Mouse (Mus musculus): ENCODE measurements at regions not wholly inside any gene's neighbourhood (a gene's known extent, or its start where the extent isn't known, plus 50 kb on each side); places are given as distances from the start of the nearest gene placed in this dataset.

DNA sequence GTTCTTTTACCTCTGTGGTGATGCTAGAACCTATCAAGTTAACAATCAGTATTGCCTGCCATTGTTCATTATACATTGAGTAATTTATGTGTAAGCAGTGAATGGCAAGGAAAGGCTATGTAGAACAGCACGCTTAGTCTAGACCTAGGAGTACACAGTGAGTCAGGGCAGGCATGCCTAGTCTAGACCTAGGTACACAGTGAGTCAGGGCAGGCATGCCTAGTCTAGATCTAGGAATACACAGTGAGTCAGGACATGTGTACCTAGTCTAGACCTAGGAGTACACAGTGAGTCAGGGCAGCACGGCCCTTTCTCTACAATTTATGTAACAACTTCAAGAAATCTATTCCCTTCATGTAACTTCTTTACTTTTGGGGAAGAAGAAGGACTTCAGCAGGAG lies 347.2 kb downstream of the Tmem232 start:
- 81% methylated on average over 2 of the region's 2 CpGs for WGBS (ENCODE audit: insufficient replicate concordance)
- Histone ChIP-seq H3K4me1 (ENCODE audit: control insufficient read depth, insufficient read depth, low read length) (peaks cover 12% of the 10 kb centered on the region), H3K4me2 (no peak overlapping the region), H3K27ac (ENCODE audit: low read depth, low read length) (no peak overlapping the region), H3K36me3 (ENCODE audit: control insufficient read depth, insufficient read depth, low read length) (no peaks in the 10 kb centered on the region), H3K9me3 (replicated peaks; ENCODE audit: control insufficient read depth, low read length) (no peaks in the 10 kb centered on the region), H3K9ac (ENCODE audit: low read depth, low read length) (no peak overlapping the region), H3K4me3 (ENCODE audit: low read depth, low read length) (no peak overlapping the region), H3K27me3 (ENCODE audit: control insufficient read depth, insufficient read depth, low read length) (no peaks in the 10 kb centered on the region)
- ATAC-seq (replicated peaks; ENCODE audit: insufficient number of reproducible peaks, low FRiP score, low TSS enrichment) = no peak

DNA sequence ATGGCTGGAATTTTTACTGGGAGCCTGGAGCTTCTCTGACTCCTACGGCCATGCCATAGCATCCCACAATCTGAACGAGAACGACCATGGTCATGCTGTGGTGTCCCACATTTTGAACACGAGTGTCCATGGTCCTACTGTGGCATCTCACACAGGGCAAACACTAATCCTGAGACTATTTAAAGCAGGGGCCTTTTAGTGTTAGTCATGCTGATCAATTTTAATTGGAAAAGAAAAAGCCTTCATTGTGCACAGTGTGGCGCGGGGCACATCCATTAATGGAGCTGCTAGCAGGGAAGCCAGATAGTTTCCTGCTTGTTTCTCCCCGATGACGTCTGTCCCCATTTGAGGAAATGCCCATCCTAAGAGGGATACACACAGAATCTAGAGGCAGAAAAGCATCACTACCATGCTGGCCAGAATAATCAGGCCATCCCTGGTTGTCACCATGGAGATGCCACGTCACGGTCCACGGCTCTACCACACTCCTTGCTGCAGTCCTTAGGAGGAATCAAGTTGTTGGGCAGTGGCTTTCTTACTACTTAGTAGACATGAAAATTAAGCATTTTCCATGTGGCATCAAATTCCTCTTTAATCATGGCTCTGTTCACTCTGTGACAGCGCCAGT lies 348.0 kb downstream of the Tmem232 start:
- no peak for ATAC-seq (replicated peaks; ENCODE audit: insufficient number of reproducible peaks, low FRiP score, low TSS enrichment)
- WGBS (ENCODE audit: insufficient replicate concordance) = 71% methylated on average over 12 of the region's 12 CpGs
- H3K27me3 ChIP-seq (ENCODE audit: control insufficient read depth, insufficient read depth, low read length) = no peaks in the 10 kb centered on the region

DNA sequence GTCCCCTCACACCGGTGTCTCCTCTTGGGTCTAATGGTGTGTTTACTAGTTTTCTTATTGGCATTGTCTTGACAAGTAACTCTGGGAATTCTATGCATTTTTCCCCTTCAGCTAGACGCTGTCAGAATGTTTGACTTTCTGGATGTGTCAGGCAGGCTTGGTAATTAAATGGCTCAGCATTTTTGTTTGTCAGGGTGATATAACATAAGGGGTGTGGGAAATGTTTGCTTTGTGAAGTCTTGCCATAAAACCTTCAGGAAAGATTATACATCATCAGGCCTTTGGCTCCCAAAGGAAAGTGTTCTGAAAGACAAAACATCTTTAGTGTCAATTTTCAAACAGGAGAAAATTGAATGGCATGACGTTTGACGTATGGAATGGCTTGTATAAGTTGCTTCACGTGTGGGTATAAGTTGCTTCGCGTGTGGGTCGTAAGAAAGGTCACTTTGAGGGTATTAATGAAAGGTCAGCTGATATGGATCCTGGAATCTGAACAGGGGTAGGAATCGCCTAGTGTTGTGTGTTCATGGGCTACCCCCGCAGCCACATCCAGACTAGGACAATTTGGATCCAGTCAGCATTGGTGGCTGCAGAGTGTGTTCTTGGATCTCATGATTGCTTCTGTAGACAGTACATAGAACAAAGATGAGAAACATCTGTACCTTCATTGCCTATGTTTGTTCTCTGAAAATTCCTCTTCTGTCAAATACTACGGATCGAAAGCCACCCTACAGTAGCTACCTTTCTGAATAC lies 349.6 kb downstream of the Tmem232 start:
- Histone ChIP-seq H3K27me3 (ENCODE audit: control insufficient read depth, insufficient read depth, low read length) (no peaks in the 10 kb centered on the region), H3K4me3 (ENCODE audit: low read depth, low read length) (no peak overlapping the region), H3K4me1 (ENCODE audit: control insufficient read depth, insufficient read depth, low read length) (peaks cover 12% of the 10 kb centered on the region), H3K36me3 (ENCODE audit: control insufficient read depth, insufficient read depth, low read length) (no peaks in the 10 kb centered on the region), H3K9me3 (replicated peaks; ENCODE audit: control insufficient read depth, low read length) (no peaks in the 10 kb centered on the region), H3K4me2 (no peak overlapping the region), H3K9ac (ENCODE audit: low read depth, low read length) (no peak overlapping the region), H3K27ac (ENCODE audit: low read depth, low read length) (no peak overlapping the region)
- 64% methylated on average over 12 of the region's 12 CpGs for WGBS (ENCODE audit: insufficient replicate concordance)
- no peak for ATAC-seq (replicated peaks; ENCODE audit: insufficient number of reproducible peaks, low FRiP score, low TSS enrichment)

More for the DNA sequence above, 348.0 kb downstream of the Tmem232 start:
- Histone ChIP-seq H3K9ac (ENCODE audit: low read depth, low read length) (no peak overlapping the region), H3K4me3 (ENCODE audit: low read depth, low read length) (no peak overlapping the region), H3K4me2 (no peak overlapping the region), H3K36me3 (ENCODE audit: control insufficient read depth, insufficient read depth, low read length) (no peaks in the 10 kb centered on the region), H3K9me3 (replicated peaks; ENCODE audit: control insufficient read depth, low read length) (no peaks in the 10 kb centered on the region), H3K4me1 (ENCODE audit: control insufficient read depth, insufficient read depth, low read length) (peaks cover 12% of the 10 kb centered on the region), H3K27ac (ENCODE audit: low read depth, low read length) (no peak overlapping the region)

GRCm38 (mm10) chr17:65181164-65181563 lies 345.3 kb upstream of the 4930583I09Rik start:
- Histone ChIP-seq H3K4me2 (no peak overlapping the region), H3K4me1 (ENCODE audit: control insufficient read depth, insufficient read depth, low read length) (no peaks in the 10 kb centered on the region), H3K4me3 (ENCODE audit: low read depth, low read length) (no peak overlapping the region), H3K27me3 (ENCODE audit: control insufficient read depth, insufficient read depth, low read length) (no peaks in the 10 kb centered on the region), H3K27ac (ENCODE audit: low read depth, low read length) (no peak overlapping the region), H3K9me3 (replicated peaks; ENCODE audit: control insufficient read depth, low read length) (no peaks in the 10 kb centered on the region), H3K9ac (ENCODE audit: low read depth, low read length) (no peak overlapping the region), H3K36me3 (ENCODE audit: control insufficient read depth, insufficient read depth, low read length) (no peaks in the 10 kb centered on the region)
- no peak for ATAC-seq (replicated peaks; ENCODE audit: insufficient number of reproducible peaks, low FRiP score, low TSS enrichment)
- 68% methylated on average over 4 of the region's 4 CpGs for WGBS (ENCODE audit: insufficient replicate concordance)

- H3K36me3 ChIP-seq (ENCODE audit: control insufficient read depth, insufficient read depth, low read length) = no peaks in the 10 kb centered on the region
- no peak overlapping the region for H3K27ac ChIP-seq (ENCODE audit: low read depth, low read length)
- H3K9me3 ChIP-seq (replicated peaks; ENCODE audit: control insufficient read depth, low read length) = no peaks in the 10 kb centered on the region
- no peak overlapping the region for H3K9ac ChIP-seq (ENCODE audit: low read depth, low read length)
- H3K27me3 ChIP-seq (ENCODE audit: control insufficient read depth, insufficient read depth, low read length) = no peaks in the 10 kb centered on the region
- ATAC-seq (replicated peaks; ENCODE audit: insufficient number of reproducible peaks, low FRiP score, low TSS enrichment) = no peak
- no peaks in the 10 kb centered on the region for H3K4me1 ChIP-seq (ENCODE audit: control insufficient read depth, insufficient read depth, low read length)
- no peak overlapping the region for H3K4me2 ChIP-seq
- WGBS (ENCODE audit: insufficient replicate concordance) = 77% methylated on average over 4 of the region's 4 CpGs
- H3K4me3 ChIP-seq (ENCODE audit: low read depth, low read length) = no peak overlapping the region
Measured at GRCm38 (mm10) chr17:65175770-65176169, 339.9 kb upstream of the 4930583I09Rik start.

DNA sequence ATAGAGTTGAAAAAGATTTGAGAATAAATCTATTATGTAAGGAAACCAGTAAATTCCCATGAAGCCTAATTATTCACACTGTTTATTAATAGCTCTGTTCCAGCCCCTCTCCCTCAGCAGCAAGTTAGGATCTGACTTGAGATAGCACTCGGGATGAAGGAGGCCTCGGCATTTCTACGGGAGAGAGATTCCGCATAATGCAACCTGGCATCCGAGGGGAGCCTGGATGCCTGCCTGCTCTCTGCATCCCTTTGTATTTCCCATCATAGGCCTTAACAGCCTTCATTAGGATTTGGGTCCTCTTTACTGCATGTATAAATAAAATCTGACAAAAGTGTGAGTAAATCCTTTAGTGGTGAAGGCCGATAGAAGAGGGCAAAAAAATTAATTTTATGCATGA lies 338.2 kb upstream of the 4930583I09Rik start:
- Histone ChIP-seq H3K4me1 (ENCODE audit: control insufficient read depth, insufficient read depth, low read length) (no peaks in the 10 kb centered on the region), H3K36me3 (ENCODE audit: control insufficient read depth, insufficient read depth, low read length) (no peaks in the 10 kb centered on the region), H3K9ac (ENCODE audit: low read depth, low read length) (no peak overlapping the region), H3K4me2 (no peak overlapping the region), H3K9me3 (replicated peaks; ENCODE audit: control insufficient read depth, low read length) (no peaks in the 10 kb centered on the region), H3K27me3 (ENCODE audit: control insufficient read depth, insufficient read depth, low read length) (no peaks in the 10 kb centered on the region), H3K4me3 (ENCODE audit: low read depth, low read length) (no peak overlapping the region), H3K27ac (ENCODE audit: low read depth, low read length) (no peak overlapping the region)
- 81% methylated on average over 6 of the region's 6 CpGs for WGBS (ENCODE audit: insufficient replicate concordance)
- ATAC-seq (replicated peaks; ENCODE audit: insufficient number of reproducible peaks, low FRiP score, low TSS enrichment) = no peak

GRCm38 (mm10) chr17:65173236-65173635 lies 337.4 kb upstream of the 4930583I09Rik start:
- no peak overlapping the region for H3K27ac ChIP-seq (ENCODE audit: low read depth, low read length)
- ATAC-seq (replicated peaks; ENCODE audit: insufficient number of reproducible peaks, low FRiP score, low TSS enrichment) = no peak
- no peaks in the 10 kb centered on the region for H3K9me3 ChIP-seq (replicated peaks; ENCODE audit: control insufficient read depth, low read length)
- H3K4me1 ChIP-seq (ENCODE audit: control insufficient read depth, insufficient read depth, low read length) = no peaks in the 10 kb centered on the region
- no peaks in the 10 kb centered on the region for H3K36me3 ChIP-seq (ENCODE audit: control insufficient read depth, insufficient read depth, low read length)
- no peak overlapping the region for H3K4me2 ChIP-seq
- WGBS (ENCODE audit: insufficient replicate concordance) = 81% methylated on average over 3 of the region's 3 CpGs
- H3K4me3 ChIP-seq (ENCODE audit: low read depth, low read length) = no peak overlapping the region
- no peaks in the 10 kb centered on the region for H3K27me3 ChIP-seq (ENCODE audit: control insufficient read depth, insufficient read depth, low read length)
- H3K9ac ChIP-seq (ENCODE audit: low read depth, low read length) = no peak overlapping the region

- H3K9me3 ChIP-seq (replicated peaks; ENCODE audit: control insufficient read depth, low read length) = no peaks in the 10 kb centered on the region
- H3K27me3 ChIP-seq (ENCODE audit: control insufficient read depth, insufficient read depth, low read length) = no peaks in the 10 kb centered on the region
- no peak overlapping the region for H3K4me2 ChIP-seq
- H3K9ac ChIP-seq (ENCODE audit: low read depth, low read length) = no peak overlapping the region
- H3K36me3 ChIP-seq (ENCODE audit: control insufficient read depth, insufficient read depth, low read length) = no peaks in the 10 kb centered on the region
- H3K4me1 ChIP-seq (ENCODE audit: control insufficient read depth, insufficient read depth, low read length) = no peaks in the 10 kb centered on the region
- 66% methylated on average over 4 of the region's 4 CpGs for WGBS (ENCODE audit: insufficient replicate concordance)
- no peak overlapping the region for H3K4me3 ChIP-seq (ENCODE audit: low read depth, low read length)
- H3K27ac ChIP-seq (ENCODE audit: low read depth, low read length) = no peak overlapping the region
- no peak for ATAC-seq (replicated peaks; ENCODE audit: insufficient number of reproducible peaks, low FRiP score, low TSS enrichment)
Measured at GRCm38 (mm10) chr17:65170691-65171090, 334.8 kb upstream of the 4930583I09Rik start.
